Mouse (Mus musculus): ENCODE measurements around the gene Dpy19l3. TPM values are rescaled to one million over a fixed set of nuclear protein-coding genes. Genes with fewer than 3 reads are reported as not detected.

Gene Dpy19l3
- 3.2 TPM for polyA plus RNA-seq (2014; fragmentation: Illumina TruSeq; extraction: RNeasy Lipid Tissue Mini Kit (QIAGEN cat#74804); ENCODE audit: insufficient read depth, low read depth, low replicate concordance)

GRCm38 (mm10) chr7:35754033-35754885, at the start of gene Dpy19l3:
Gene Dpy19l3, minus strand, starts transcription at chr7:35754454.

GRCm38 (mm10) chr7:35802906-35803595, 48.8 kb upstream of the Dpy19l3 start, which contains the start of gene Zfp507:
Gene Zfp507, minus strand, starts transcription at chr7:35803003.

GRCm38 (mm10) chr7:35647101-35647698, 107.1 kb downstream of the Dpy19l3 start, which contains the start of gene Pdcd5:
Gene Pdcd5, minus strand, starts transcription at chr7:35647521.

Other genes with a start within 250 kb of the Dpy19l3 start
- gene Tdrd12, start 216.7 kb downstream of the Dpy19l3 start, polyA plus RNA-seq (2014; fragmentation: Illumina TruSeq; extraction: RNeasy Lipid Tissue Mini Kit (QIAGEN cat#74804); ENCODE audit: insufficient read depth, low read depth, low replicate concordance) = not detected
- 28.6 TPM for gene Nudt19, start 198.2 kb downstream of the Dpy19l3 start, polyA plus RNA-seq (2014; fragmentation: Illumina TruSeq; extraction: RNeasy Lipid Tissue Mini Kit (QIAGEN cat#74804); ENCODE audit: insufficient read depth, low read depth, low replicate concordance)
- gene Rgs9bp, start 168.9 kb downstream of the Dpy19l3 start, polyA plus RNA-seq (2014; fragmentation: Illumina TruSeq; extraction: RNeasy Lipid Tissue Mini Kit (QIAGEN cat#74804); ENCODE audit: insufficient read depth, low read depth, low replicate concordance) = 0.03 TPM
- gene Ankrd27, start 168.2 kb downstream of the Dpy19l3 start, polyA plus RNA-seq (2014; fragmentation: Illumina TruSeq; extraction: RNeasy Lipid Tissue Mini Kit (QIAGEN cat#74804); ENCODE audit: insufficient read depth, low read depth, low replicate concordance) = 11.8 TPM
- gene Pdcd5, start 106.9 kb downstream of the Dpy19l3 start, polyA plus RNA-seq (2014; fragmentation: Illumina TruSeq; extraction: RNeasy Lipid Tissue Mini Kit (QIAGEN cat#74804); ENCODE audit: insufficient read depth, low read depth, low replicate concordance) = 105 TPM
- gene Zfp507, start 48.5 kb upstream of the Dpy19l3 start, polyA plus RNA-seq (2014; fragmentation: Illumina TruSeq; extraction: RNeasy Lipid Tissue Mini Kit (QIAGEN cat#74804); ENCODE audit: insufficient read depth, low read depth, low replicate concordance) = 2.6 TPM